Mouse (Mus musculus) adrenal gland, postnatal 14 days (tissue): ENCODE results near the gene Slc36a3. TPM values are rescaled to one million over a fixed set of nuclear protein-coding genes. Genes with fewer than 3 reads are reported as not detected.
A peak's percentile ranks its signal among the peaks of the same experiment; 100 is the strongest.
"Not testable (repeated sequence)": the region's sequence is repeated elsewhere in the genome, so short reads cannot be mapped to it uniquely, and the experiment has no call there.

Experiments used
- DNase-seq: peaks from one replicate; pipeline ENCODE4 v3.0.0; 2021; ENCODE audit warnings: mixed read lengths
- total RNA-seq: library from RNA; stranded (reverse); gene quantifications from 2 replicates; pipeline ENCODE4 v1.2.3, GENCODE M21; 2021

Slc36a3 gene
- total RNA-seq, 1 experiment from 2014 or later: not detected

DNA sequence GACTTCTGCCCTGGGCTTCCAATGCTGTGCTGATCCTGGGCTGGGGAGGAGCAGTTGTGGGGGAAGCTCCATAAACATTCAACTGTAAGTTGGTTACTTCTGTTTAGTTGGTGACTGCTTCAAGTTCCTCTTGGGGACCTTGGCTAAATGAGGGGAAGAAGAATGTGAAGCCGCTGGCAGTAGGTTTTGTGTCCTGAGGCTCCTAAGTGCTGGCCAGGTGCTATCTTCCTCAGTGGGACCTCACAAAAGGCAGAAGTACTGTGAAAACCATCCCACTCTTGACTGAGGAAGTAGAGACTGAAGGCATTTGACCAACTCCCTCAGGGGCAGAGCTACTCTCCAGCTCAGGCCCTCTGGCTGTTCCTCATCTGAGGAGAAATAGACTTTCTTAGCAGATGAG, 44.9 kb downstream of the Slc36a3 start:
- DNase-seq: no peak

DNA sequence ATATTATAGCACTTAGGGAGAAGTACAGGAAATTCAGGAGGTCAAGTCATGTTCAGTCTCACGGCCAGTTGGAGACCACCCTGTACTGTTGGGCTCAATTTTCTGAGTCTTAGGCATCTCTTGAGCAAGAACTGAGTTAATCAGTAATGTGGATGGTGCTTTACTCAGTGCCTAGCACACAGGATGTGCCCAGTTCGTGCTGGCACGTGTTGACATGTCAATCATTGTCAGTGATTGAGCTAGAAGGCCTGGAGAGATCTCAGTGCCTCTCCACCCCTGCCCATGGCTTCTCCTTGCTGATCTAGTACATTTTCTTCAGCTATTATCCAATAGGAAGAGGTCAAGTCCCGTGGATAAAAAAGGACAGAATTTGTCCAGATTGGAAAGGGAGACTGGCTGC, 46.1 kb downstream of the Slc36a3 start:
- DNase-seq: no peak

DNA sequence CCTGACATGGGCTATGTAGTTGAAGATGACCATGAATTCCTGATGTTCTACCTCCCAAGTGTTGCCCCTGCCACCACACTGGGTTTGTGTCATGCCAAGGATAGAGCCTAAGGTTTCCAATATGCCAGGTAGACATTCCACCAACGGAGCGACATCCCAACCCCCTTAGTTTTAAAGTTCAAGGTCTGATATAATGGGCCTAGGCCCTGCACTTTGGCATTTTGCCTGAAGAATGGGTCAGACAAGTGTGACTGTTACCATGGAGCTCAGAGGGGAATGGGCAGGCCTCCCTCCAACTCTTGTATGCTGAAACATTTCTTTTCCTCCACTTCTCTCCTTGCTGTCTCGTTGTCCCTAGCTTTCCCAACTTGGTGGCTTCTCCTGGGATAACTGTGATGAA, 48.3 kb downstream of the Slc36a3 start:
- DNase-seq: peak; percentile 71

DNA sequence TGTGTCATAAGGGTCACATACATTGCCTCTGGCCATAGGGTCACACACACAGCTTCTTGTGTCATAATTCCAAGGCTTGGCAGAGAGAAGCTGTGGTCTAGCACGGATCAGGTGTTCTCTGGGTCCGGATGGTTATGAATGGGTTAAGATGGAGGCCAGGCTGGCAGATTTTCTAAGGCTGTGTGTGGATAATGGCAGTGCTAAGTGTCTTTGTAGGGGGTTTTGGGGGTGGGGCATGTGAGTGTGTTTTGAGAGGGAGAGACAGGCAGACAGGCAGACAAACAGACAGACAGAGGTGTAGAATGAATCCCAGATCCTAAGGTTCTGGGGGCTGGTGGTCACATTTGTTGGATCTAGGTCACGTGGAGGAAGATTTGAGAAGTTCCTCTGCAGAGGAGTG, 49.5 kb downstream of the Slc36a3 start:
- DNase-seq: no peak

DNA sequence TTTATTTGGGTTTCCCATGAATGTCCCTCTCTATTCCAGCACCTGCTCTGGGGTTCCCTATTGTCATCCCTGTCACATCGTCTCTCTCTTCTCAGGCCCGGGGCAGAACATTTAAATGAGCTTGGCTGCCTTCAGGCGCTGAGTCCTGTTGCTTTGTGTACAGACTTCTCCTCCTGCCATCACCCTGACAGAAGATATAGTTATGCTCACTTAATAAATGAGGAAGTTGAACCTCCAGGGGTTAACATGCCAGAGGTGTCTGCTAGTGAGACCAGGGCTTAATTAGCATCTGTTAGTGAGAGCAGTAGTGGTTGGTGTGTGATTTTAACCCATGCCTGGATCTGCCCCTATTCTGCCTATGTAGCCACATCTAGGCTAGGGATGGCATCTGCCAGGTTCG, 51.6 kb downstream of the Slc36a3 start:
- no peak for DNase-seq

DNA sequence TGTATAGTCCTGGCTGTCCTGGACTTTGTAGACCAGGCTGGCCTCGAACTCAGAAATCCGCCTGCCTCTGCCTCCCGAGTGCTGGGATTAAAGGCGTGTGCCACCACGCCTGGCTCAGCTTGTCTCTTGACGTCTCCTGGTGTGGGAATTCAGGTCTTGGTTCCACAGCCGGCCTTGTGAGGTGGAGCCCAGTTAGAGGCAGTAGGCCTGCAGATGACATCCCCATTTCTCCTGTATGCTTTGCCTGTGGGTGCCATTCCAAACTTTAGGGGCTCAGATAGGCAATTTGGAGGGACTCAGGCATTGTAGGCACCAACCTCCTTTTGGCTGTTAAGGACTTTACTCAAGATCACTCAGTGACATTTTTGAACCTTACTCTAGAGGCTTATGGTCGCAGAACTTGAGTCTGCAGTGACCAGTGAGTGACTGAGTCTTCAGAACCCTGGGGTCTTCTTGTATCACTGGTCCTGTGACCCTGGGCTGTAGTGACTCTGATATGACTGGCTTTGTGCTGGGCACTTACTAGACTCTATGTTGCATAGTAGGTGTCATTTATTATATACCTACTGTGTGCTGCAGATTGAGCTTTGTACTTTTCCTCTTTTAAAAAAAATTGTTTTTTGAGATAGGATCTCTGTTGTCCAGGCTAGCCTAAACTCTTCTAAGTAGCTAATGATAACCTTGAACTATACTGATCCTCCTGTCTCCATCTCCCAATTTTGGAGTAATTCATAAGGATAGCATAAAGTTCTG, 52.3 kb downstream of the Slc36a3 start:
- DNase-seq: no peak

DNA sequence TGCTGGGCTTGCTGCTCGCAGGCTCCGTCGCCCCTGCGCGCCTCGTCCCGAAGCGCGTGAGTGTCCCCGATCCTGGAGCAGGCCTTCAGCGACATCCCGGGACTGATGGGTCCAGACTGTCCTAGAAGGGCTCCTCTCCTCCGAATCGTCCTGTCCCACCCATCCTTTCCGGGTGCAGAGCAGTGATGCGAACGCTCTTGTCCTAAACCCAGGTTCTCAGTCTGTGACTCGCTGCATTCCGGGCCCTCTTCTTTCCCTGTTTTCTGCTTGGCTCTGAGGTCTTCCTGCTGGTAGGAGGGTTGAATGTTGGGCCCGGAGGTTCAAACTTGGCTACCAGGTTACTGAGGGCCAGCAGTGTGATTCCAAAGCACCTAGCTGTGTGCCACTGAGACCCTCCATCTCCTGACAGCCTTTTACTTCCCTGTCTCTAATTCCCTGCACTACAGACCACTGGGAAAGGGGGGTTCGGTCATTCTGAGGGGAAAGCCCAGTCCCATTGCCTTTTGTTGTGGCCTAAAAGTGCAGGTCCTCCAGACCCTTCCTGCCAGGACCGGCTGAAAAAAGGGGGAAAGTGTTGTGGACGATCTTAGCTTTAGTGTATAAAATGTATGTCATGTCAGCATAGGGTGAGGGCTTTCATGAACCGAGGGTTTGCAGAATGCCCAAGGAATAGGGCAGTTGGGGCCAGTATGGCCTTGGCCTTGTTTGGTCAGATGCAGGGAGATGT, 53.2 kb downstream of the Slc36a3 start:
- DNase-seq: no peak

DNA sequence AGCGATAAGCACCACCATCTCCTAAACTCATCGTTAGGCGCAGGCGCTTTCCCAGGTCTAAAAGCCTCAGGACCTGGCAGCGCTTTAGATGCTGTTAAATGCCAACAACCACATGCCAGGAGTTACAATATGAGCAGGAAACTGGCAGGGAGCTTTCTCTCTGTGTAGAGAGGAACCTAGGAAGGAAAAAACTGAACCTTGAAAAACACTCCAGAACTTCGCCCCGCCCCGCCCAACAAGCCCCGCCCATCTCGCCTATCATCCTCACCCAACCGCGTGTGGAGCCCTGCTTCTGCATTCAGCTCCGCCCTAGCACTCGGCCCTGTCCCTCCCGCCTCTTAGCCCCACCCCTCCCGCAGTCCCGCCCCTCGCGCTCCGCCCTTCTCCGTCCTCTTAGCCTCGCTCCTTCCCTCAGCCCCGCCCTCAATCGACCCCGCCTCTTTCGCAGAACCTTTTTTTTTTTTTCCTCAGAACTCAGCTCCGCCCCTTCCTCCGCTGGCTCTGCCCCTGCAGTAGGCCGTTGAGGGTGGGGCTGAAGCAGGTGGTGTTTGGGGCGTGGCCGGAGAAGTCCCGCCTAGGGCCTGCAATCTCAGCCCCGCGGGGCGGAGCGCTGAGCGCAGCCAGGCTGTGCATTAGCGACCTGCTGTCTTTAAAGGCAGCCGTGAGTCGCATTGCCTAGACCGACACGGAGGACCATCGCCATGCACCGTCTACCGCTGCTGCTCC, 53.9 kb downstream of the Slc36a3 start, which contains the start of gene Gm2a:
Gene Gm2a (plus strand): TSS at position 653 of the 726 bp plus-strand sequence.
- peak; percentile 98 for DNase-seq

DNA sequence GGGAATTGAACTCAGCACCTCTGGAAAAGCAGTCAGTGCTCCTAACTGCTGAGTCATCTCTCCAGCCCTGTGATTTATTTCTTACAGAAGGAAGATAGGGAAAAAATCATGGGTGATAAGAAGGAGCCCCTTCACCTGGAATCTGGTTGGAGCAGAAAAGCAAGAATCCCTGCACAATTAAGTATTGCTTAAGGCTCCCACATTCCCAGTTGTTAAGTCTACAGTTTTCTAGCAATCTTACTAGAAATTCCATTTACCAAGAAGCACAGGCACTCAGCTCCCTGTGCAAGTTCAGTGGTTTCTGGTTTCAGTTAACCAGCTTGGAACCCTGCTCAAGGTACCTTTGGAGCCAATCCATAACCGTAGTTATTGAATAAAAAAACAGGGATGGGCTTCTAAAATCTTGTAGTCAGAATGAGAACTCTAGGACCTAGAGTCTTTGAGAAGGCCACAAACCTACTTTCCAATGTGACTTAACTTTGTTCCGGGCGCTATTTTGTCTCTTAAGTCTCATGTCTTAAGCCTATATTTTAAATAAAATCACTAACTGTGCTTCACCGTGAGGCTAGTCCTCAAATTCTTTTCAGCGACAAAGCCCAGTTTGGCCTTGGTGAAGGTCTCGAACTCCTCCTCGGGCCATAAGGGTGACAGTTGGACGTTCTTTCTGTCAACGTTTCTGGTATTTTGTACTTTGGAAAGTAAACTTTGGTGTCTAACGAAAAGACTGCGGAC, 54.6 kb downstream of the Slc36a3 start:
- no peak for DNase-seq

DNA sequence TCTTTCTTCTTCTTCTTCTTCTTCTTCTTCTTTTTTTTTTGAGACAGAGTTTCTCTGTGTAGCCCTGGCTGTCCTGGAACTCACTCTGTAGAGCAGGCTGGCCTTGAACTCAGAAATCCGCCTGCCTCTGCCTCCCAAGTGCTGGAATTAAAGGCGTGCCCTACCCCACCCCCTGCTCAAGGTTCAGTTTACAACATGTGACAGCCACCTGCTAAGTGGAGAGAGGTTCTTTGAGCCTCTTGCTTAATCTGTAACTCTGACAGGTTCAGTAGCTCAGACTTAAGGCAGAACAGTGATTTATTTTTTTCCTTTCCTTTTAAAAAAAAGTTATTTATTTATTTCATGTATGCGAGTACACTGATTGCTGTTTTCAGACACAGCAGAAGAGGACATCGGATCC, 55.2 kb downstream of the Slc36a3 start:
- not testable (repeated sequence) for DNase-seq

DNA sequence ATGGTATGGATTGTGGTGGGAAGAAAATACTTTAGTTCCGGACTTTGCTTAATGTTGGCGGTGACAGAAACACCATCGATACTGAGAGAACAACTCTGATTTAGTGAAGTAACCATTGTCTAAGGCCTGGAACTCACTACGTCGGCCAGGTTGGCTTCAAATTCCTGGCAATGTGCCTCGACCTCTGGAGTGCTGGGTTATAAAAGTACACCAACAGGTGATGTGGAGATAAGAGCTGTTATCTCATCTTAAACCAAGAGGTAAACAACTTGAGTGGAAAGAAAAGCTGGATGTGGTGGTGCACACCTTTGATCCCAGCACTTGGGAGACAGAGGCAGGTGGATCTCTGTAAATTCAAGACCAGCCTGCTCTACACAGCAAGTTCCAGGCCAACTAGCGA, 58.4 kb downstream of the Slc36a3 start:
- no peak for DNase-seq

DNA sequence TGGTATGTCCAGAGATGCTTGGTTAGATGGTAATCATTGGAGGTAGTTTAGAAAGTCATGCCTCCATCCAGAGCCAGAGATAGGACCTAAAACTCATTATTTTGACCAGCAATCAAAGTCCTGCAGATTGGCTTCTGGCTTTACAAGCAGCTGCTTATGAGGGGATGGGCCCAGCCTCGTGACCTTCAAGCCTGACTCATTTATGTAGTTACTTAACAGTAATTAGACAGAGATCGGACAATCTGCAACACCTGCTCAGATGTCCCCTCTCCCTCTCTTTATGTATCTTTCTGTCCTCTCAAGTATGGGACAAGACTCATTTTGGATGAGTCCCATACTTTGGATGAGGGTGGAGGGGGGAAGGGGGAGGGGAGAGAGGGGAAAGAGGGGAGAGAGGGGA, 61.6 kb downstream of the Slc36a3 start:
- no peak for DNase-seq

DNA sequence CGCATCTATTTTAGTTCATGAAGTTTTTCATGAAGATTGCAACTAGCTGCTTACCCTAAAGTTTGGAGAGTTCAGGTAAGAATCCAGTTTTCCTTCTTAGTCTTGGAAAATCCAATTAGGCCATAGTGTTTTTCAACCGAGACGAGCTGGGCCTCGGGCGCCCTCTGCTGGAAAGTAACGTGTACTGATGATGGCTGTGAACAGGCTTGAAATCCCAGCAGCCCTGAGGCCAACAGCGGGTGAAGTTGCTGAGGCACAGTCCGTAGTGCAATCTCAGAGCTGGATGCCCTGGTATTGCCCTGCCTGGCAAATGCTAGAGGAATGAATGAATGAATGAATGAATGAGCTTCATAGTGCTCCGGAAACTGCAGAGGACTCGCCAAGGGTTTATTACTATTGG, 64.5 kb downstream of the Slc36a3 start:
- peak; percentile 85 for DNase-seq

DNA sequence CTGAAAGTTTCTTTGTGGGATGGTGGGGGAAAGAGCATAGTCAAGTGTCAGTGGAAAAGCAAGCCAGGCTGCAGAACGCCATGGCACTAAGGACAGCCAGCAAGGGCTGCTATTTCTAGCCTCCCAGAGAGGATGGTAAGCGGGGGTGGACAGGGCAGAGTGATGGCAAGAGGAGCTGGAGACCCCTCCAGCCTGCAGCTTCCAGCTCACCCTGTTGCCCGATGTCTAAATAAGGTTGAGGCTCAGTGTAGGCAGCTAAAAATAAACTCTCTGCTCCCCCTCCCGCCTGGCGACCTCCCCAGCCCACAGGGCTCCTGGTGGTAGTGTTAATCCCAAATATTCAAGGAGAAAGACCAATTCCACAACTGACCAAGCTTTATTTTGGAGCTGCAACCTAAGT, 66.1 kb downstream of the Slc36a3 start:
- DNase-seq: no peak

DNA sequence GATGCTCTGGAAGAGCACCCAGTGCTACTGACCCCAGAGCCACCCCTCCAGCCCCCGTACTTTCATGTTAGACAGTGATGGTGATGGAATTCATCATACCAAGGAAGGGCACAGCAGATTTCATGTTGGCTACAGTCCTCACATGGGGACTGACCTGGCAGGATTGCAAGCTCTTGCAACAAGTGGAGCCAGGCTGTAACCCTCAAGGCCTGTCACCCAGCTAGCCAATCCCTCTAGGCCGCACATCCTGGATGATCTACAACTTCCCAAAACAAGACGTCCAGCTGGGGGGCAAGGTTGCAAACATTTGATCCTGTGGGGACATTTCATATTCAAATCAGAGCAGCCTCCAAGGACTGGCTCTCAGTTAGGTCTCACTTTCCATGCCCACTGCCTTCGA, 66.9 kb downstream of the Slc36a3 start:
- peak; percentile 85 for DNase-seq

DNA sequence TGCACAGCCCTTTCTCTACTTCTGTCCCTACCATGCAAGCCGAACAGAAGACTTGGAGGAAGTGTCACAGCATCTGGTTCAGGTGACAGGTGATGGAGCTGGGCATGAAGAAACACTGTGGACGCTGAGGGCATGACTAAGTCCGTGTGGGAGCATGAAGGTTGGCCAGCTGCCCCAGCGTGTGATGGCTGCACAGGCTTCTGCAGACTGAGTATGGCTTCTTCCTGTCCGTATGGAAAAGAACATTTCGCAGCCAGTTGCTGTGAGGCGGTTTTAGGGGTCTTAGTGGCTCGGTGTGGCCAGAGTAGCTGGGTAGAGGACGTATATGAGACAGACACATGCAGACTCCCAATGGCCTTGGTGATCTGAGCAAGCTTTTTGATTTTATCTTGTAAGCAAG, 70.3 kb downstream of the Slc36a3 start:
- DNase-seq: peak; percentile 59

DNA sequence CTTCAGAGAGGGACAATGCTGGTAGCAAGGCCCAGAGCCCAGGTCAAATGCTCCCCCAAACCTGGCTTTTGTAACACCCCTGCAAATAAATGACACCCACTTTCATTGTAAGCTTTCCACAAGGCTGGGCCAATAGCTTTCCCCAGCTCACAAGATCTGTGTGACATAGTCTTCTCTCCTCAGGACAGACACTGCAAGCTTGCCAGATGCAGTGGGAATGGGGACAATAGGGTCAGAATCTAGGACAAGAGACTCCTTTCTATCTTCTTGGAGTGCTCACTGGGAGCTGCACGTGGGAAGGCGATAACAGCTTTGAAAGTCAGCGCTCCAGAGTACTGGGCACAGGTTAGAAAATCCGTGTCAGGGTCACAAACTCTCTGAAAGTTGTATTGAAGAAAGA, 72.3 kb downstream of the Slc36a3 start:
- DNase-seq: no peak

DNA sequence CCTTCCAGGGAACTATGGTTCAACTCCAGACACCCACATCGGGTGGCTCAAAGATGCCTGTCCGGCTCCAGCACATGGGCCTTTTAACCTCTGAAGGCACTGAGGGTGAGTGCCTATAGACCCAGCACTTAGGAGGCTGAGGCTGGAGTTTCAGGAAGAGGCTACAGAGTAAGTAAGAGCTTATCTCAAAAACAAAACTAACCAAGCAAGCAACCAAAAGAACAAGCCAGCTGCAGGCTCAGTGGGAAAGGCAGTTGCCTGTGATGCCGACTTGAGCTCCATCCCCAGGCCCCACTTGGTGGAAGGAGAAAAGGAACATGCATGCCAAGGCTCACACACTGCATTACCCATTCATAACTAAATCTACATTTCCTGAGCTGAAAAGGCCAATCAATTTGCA, 73.0 kb downstream of the Slc36a3 start:
- no peak for DNase-seq

DNA sequence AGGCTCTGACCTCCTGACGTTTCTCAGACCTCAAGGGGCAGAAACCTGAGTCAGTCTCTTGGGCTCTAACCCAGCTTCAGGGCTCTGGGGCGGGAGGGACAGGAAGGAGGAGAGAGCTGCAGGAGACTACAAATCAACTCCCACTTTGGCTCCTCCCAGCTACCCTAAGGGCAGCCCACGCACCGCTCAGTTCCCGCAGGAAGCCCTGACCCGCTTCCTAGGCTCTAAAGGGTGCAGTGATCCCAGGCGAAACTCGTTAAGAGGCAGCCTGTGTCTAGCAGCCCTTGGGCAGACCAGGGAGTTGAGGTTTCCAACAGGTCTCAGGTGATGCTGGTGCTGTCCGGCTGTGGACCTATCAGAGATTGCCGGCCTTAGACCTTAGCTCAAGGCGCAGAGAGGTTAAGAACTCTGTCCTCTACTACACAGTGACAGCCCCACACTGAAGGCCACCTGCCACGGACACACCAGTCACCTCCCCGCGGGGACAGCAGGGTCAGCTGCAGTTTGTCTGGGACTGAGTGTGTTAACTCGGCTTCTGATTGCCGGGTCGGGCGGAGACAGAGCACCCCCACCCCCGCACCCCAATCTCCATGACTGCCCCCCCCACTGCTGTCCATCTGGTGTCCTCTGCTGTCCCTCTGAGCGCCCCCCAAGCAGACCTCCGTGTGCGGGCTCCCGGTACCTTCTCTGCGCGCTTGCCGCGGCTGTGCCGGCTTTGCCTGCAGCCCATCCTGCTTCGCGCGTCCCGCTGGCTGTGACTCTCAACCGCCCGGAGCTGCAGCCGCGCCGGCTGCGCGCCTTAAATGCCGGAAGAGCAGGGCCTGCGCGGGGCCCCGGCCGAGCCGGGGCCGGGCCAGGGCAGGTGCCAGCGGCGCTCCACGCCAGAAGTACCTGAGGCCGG, 73.9 kb downstream of the Slc36a3 start, which contains the start of gene Ccdc69:
Gene Ccdc69 (minus strand): TSS at position 801 of the 901 bp plus-strand sequence.
- peak; percentile 88 for DNase-seq

DNA sequence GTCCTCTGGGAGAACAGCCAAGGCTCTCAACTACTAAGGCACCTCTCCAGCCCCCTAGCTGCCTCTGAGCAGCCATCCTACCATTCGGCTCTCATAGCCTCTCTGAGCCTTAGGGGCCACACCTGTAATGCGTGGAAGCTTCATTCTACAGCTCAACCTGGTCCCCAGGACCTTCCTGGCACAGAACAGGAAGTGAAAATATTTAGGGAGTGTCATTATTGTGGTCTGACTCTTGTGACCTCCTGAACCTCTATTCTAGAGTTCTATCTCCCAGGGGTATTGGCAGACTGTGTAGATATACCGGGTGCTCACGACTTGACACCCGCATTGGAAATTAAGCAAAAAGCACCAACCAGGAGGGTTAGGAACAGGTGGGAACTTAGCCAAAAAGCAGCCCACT, 75.3 kb downstream of the Slc36a3 start:
- no peak for DNase-seq

DNA sequence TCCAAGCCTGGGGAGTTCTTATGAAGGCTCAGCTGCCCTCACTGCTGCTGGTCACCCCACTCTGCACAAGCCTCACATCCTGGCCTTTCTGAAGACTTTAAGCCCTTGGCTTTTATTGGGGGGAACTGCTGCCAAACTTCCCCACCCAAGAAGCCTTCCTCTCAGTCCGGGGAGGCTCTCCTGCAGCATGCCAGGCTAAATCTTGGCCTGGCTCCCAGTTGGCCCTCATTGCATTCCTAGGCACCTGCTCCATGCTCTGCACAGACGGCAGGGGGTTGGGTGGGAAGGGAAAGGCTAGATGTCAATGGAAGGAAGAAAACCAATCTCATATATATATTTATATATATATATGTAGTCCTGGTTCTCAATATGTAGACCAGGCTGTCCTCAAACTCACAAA, 75.9 kb downstream of the Slc36a3 start:
- DNase-seq: peak; percentile 66
